Mouse (Mus musculus) spleen, adult 2 months (tissue): ENCODE results near the gene Btnl2. TPM values are rescaled to one million over a fixed set of nuclear protein-coding genes. Genes with fewer than 3 reads are reported as not detected.
"Not testable (repeated sequence)": the region's sequence is repeated elsewhere in the genome, so short reads cannot be mapped to it uniquely, and the experiment has no call there.

Experiments used
- DNase-seq, 2 experiments: peaks; one replicate each; pipeline versions ENCODE4 v3.0.0 to v3.0.0-alpha.2; 2012 to 2021; ENCODE audit warnings: low spot score in 2 of 2, low read depth in 1 of 2
- H3K27ac ChIP-seq: fragments of 200-500 bp; 2 replicates; pipeline ENCODE4 v1.5.1; 2012; ENCODE audit warnings: low read length, inconsistent platforms; ENCODE audit not compliant: insufficient read depth
- H3K27me3 ChIP-seq: fragments of 200-500 bp; 2 replicates; pipeline ENCODE4 v1.6.1; 2012; ENCODE audit warnings: mild to moderate bottlenecking, moderate library complexity, low read length, inconsistent platforms; ENCODE audit not compliant: control insufficient read depth, insufficient read depth
- H3K36me3 ChIP-seq: fragments of 200-500 bp; 2 replicates; pipeline ENCODE4 v1.6.1; 2012; ENCODE audit warnings: mild to moderate bottlenecking, low read length, inconsistent platforms; ENCODE audit not compliant: control insufficient read depth, insufficient read depth
- H3K4me1 ChIP-seq: fragments of 200-500 bp; 2 replicates; pipeline ENCODE4 v1.6.1; 2011; ENCODE audit warnings: inconsistent platforms; ENCODE audit not compliant: control insufficient read depth, insufficient read depth, insufficient read length
- H3K4me3 ChIP-seq: fragments of 200-500 bp; 2 replicates; pipeline ENCODE4 v1.5.1; 2011; ENCODE audit warnings: mild to moderate bottlenecking, inconsistent platforms; ENCODE audit not compliant: insufficient read depth, insufficient read length; ENCODE audit errors: extremely low read depth
- CTCF ChIP-seq: fragments of 200-500 bp; IDR thresholded peaks from 2 replicates; pipeline ENCODE4 v1.5.1; 2011; ENCODE audit warnings: mild to moderate bottlenecking, inconsistent platforms; ENCODE audit not compliant: insufficient read depth, insufficient read length, insufficient replicate concordance; ENCODE audit errors: extremely low read depth
- POLR2A ChIP-seq: fragments of 200-500 bp; IDR thresholded peaks from 2 replicates; pipeline ENCODE4 v1.6.1; 2011; ENCODE audit warnings: low read depth, low read length, inconsistent platforms
- WGBS: fragments of 180-500 bp; shearing (Covaris S2); methylation state at CpG from one replicate; pipeline ENCODE4 v1.1.7; 2018; 5-methylcytosine and 5-hydroxymethylcytosine counted together
- polyA plus RNA-seq: library from polyadenylated mRNA; depleted of rRNA; stranded (reverse); fragments of >200 nt; gene quantifications from 2 replicates; pipeline ENCODE4 v1.2.3, GENCODE M21; 2012

The Btnl2 gene
- polyA plus RNA-seq, 1 experiment, result 4.4 TPM

GRCm38 (mm10) chr17:34309683-34310385, 44.8 kb upstream of the Btnl2 start:
- TF ChIP-seq POLR2A (no peak), CTCF (no peak)
- H3K36me3 ChIP-seq, result peaks cover 52% of the 10 kb centered on the region
- H3K4me3 ChIP-seq, result peak overlapping the region; percentile 58
- no peaks in the 10 kb centered on the region for H3K27me3 ChIP-seq
- H3K4me1 ChIP-seq, result peaks cover 6% of the 10 kb centered on the region; the same call in 1 of the 2 replicates
- peak in 1 of 2 experiments; percentile 50 for DNase-seq
- peak overlapping the region; percentile 36 for H3K27ac ChIP-seq
- 34% methylated on average over 38 of the region's 38 CpGs for WGBS

- H3K36me3 ChIP-seq, result peaks cover 59% of the 10 kb centered on the region
- H3K4me1 ChIP-seq, H3K27ac ChIP-seq, H3K4me3 ChIP-seq, H3K27me3 ChIP-seq: not testable (repeated sequence)
- 59% methylated on average over 3 of the region's 3 CpGs for WGBS
- DNase-seq, result peak in 1 of 2 experiments; percentile 3
These were observed 44.1 kb upstream of the Btnl2 start for GRCm38 (mm10) chr17:34310526-34310925.

GRCm38 (mm10) chr17:34312185-34312584, 42.4 kb upstream of the Btnl2 start:
- Histone ChIP-seq H3K27me3 (no peaks in the 10 kb centered on the region), H3K4me3 (no peak overlapping the region), H3K27ac (no peak overlapping the region), H3K36me3 (peaks cover 59% of the 10 kb centered on the region), H3K4me1 (peaks cover 6% of the 10 kb centered on the region; the same call in 1 of the 2 replicates)
- no peak for DNase-seq
- no peak for TF ChIP-seq CTCF
- no peak for TF ChIP-seq POLR2A
- WGBS, result 71% methylated on average over 1 of the region's 1 CpGs

- peaks cover 50% of the 10 kb centered on the region for H3K36me3 ChIP-seq
- H3K27me3 ChIP-seq, result no peaks in the 10 kb centered on the region
- WGBS, result 33% methylated on average over 3 of the region's 3 CpGs
- DNase-seq, result peak in 1 of 2 experiments; percentile 81
- no peak overlapping the region for H3K4me3 ChIP-seq
- H3K4me1 ChIP-seq, result peaks cover 6% of the 10 kb centered on the region; the same call in 1 of the 2 replicates
- TF ChIP-seq POLR2A, result no peak
- TF ChIP-seq CTCF, result peak; percentile 87; the same call in 1 of the 2 replicates
- 0 out of 2 replicates have a peak overlapping the region, but pooled peaks have one; percentile 11 for H3K27ac ChIP-seq
These were observed 41.2 kb upstream of the Btnl2 start for GRCm38 (mm10) chr17:34313393-34313792.

GRCm38 (mm10) chr17:34314286-34314685, 40.3 kb upstream of the Btnl2 start:
- Histone ChIP-seq H3K4me3 (no peak overlapping the region), H3K4me1 (peaks cover 4% of the 10 kb centered on the region; the same call in 1 of the 2 replicates), H3K27me3 (no peaks in the 10 kb centered on the region), H3K36me3 (peaks cover 47% of the 10 kb centered on the region), H3K27ac (no peak overlapping the region)
- TF ChIP-seq CTCF, result no peak
- no peak for TF ChIP-seq POLR2A
- no peak for DNase-seq
- 71% methylated on average over 9 of the region's 9 CpGs for WGBS

GRCm38 (mm10) chr17:34315512-34315911, 39.1 kb upstream of the Btnl2 start:
- H3K27ac ChIP-seq, result no peak overlapping the region
- no peak for DNase-seq
- WGBS, result 68% methylated on average over 1 of the region's 1 CpGs
- peaks cover 39% of the 10 kb centered on the region for H3K36me3 ChIP-seq
- no peak for TF ChIP-seq POLR2A
- TF ChIP-seq CTCF, result no peak
- no peaks in the 10 kb centered on the region for H3K27me3 ChIP-seq
- H3K4me1 ChIP-seq, result peaks cover 4% of the 10 kb centered on the region; the same call in 1 of the 2 replicates
- no peak overlapping the region for H3K4me3 ChIP-seq

- Histone ChIP-seq H3K36me3 (peaks cover 39% of the 10 kb centered on the region), H3K27ac (no peak overlapping the region), H3K4me3 (no peak overlapping the region), H3K27me3 (no peaks in the 10 kb centered on the region), H3K4me1 (peaks cover 4% of the 10 kb centered on the region; the same call in 1 of the 2 replicates)
- TF ChIP-seq POLR2A, result no peak
- TF ChIP-seq CTCF, result no peak
- WGBS, result 91% methylated on average over 2 of the region's 2 CpGs
- no peak for DNase-seq
These were observed 37.9 kb upstream of the Btnl2 start for GRCm38 (mm10) chr17:34316697-34317096.
